Mouse (Mus musculus): Measurements from ENCODE around the gene 5730596B20Rik.

- TF ChIP-seq POLR2A (IDR thresholded peaks at IDR 0.05; ENCODE audit: insufficient read depth, low read length) (no peak), EP300 (IDR thresholded peaks at IDR 0.05; ENCODE audit: insufficient read depth, low read depth, low read length) (no peak)
Observed at GRCm38 (mm10) chr6:52216691-52217458, 39.6 kb downstream of the 5730596B20Rik start.

Measured in ES-Bruce4 (cell line).